Mouse (Mus musculus) megakaryocyte, embryonic 14.5 days (primary cell): ENCODE results near the gene Foxc2.

Experiments
- FLI1 ChIP-seq: IDR thresholded peaks from 2 replicates; pipeline ENCODE4 v1.6.1; 2012; ENCODE audit warnings: low read length, inconsistent platforms, mixed read lengths
- GATA1 ChIP-seq: IDR thresholded peaks from 3 replicates; pipeline ENCODE4 v1.6.1; 2012; ENCODE audit warnings: mixed read lengths, low read length, inconsistent platforms, borderline replicate concordance

DNA sequence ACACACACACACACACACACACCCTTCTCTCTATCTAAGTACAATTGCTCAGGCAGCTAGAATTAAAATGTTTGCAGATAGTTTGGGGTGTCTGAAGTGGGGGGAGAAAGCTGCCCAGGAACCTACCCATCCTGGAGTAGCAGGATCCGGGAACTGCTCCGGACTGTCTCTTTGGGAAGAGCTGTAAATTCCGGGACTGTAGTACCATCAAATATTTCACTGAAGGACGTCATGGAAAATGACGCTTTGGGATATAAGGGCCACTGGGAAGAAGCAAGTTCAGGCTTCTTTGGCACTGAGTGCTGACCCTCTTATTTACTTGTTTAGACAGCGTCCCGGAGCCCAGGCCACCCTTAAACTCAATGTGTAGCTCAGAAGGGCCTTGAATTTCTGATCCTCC is 36.8 kb upstream of the Foxc2 start:
- TF ChIP-seq FLI1 (no peak), GATA1 (no peak)
